Mouse (Mus musculus): Measurements from ENCODE around the gene Krt24.

- TF ChIP-seq CTCF (conservative IDR thresholded peaks at IDR 0.05; ENCODE audit: low read length) (no peak), POU5F1 (IDR thresholded peaks at IDR 0.05; ENCODE audit: borderline replicate concordance, low read length) (no peak), NANOG (IDR thresholded peaks at IDR 0.05; ENCODE audit: borderline replicate concordance, low read length) (no peak)
Observed at GRCm38 (mm10) chr11:99321094-99321493, 36.0 kb upstream of the Krt24 start.
